Mouse (Mus musculus) hindbrain, embryonic 16.5 days (tissue): ENCODE results near the gene Ceacam11. TPM values are rescaled to one million over a fixed set of nuclear protein-coding genes. Genes with fewer than 3 reads are reported as not detected.
"Not testable (repeated sequence)": the region's sequence is repeated elsewhere in the genome, so short reads cannot be mapped to it uniquely, and the experiment has no call there.

Experiments used
- ATAC-seq: fragments of 200-750 bp; cut with Nextera tagmentation; 2 replicates; pipeline ENCODE4 v1.8.0; 2017; ENCODE audit warnings: moderate TSS enrichment, moderate library complexity
- H3K27ac ChIP-seq: fragments of 300-500 bp; sonication (generic); 2 replicates; pipeline ENCODE4 v1.5.1; 2014; ENCODE audit warnings: low read depth, mild to moderate bottlenecking, control low read depth, low read length, moderate library complexity
- H3K27me3 ChIP-seq: fragments of 300-500 bp; sonication (generic); replicated peaks from 2 replicates; pipeline ENCODE4 v1.6.1; 2014; ENCODE audit warnings: low read length; ENCODE audit not compliant: control insufficient read depth, insufficient read depth
- H3K36me3 ChIP-seq: fragments of 300-500 bp; sonication (generic); 2 replicates; pipeline ENCODE4 v1.6.1; 2014; ENCODE audit warnings: mild to moderate bottlenecking, low read length, moderate library complexity, mixed read lengths; ENCODE audit not compliant: control insufficient read depth, insufficient read depth
- H3K4me1 ChIP-seq: fragments of 300-500 bp; sonication (generic); 2 replicates; pipeline ENCODE4 v1.6.1; 2014; ENCODE audit warnings: low read depth, low read length; ENCODE audit not compliant: control insufficient read depth, insufficient read depth
- H3K4me2 ChIP-seq: fragments of 300-500 bp; sonication (generic); 2 replicates; pipeline ENCODE4 v1.6.1; 2014; ENCODE audit warnings: mild to moderate bottlenecking, low read length, control low read depth, moderate library complexity
- H3K4me3 ChIP-seq: fragments of 300-500 bp; sonication (generic); 2 replicates; pipeline ENCODE4 v1.5.1; 2014; ENCODE audit warnings: mild to moderate bottlenecking, low read length, control low read depth, moderate library complexity
- H3K9ac ChIP-seq: fragments of 300-500 bp; sonication (generic); 2 replicates; pipeline ENCODE4 v1.6.1; 2014; ENCODE audit warnings: low read depth, mild to moderate bottlenecking, control low read depth, low read length, moderate library complexity
- H3K9me3 ChIP-seq: fragments of 300-500 bp; sonication (generic); 2 replicates; pipeline ENCODE4 v1.6.1; 2014; ENCODE audit warnings: mild to moderate bottlenecking, low read length, moderate library complexity; ENCODE audit not compliant: control insufficient read depth
- whole genome bisulfite sequencing: fragments of 180-500 bp; shearing (Covaris S2); extraction: QIAGEN DNeasy Blood & Tissue Kit; methylation state at CpG from one replicate; pipeline ENCODE4 v1.1.7; 2014; 5-methylcytosine and 5-hydroxymethylcytosine counted together
- microRNA-seq: library from miRNA; unstranded; fragments of <30 nt; microRNA quantifications from one replicate; pipeline ENCODE4, GENCODE M21; 2017
- polyA plus RNA-seq: library from polyadenylated mRNA; unstranded; fragments of >200 nt; fragmentation: Nextera tagmentation; extraction: Ambion mirVana; gene quantifications from 2 replicates; pipeline ENCODE4 v1.2.1, GENCODE M21; 2015

Ceacam11 gene
- polyA plus RNA-seq: not detected in 2 replicates

DNA sequence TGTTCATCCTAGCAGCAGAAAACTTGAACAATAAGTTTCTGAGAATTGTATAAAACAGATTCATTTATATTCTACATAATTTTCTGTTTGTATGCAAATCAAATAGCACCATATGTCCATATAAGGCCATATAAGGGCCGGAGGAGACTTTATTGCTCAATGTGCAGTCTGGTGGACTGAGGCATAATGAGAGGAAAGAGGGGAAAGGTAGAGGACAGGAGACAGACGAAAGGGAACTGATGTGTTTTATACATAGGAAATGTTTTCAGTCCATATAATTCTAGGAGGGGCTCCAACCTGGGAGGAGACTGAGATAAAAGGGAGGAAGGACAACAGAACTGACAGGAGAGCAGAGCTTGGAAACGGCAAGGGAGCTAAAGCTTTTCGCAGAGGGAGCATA lies at the start of gene Ceacam11:
Gene Ceacam11 (plus strand): TSS at position 301 of the 400 bp plus-strand sequence.
- Histone ChIP-seq H3K4me3 (no peak within 1 kb of the TSS), H3K27me3 (no peaks in the 10 kb centered on the region), H3K4me2 (no peak within 1 kb of the TSS), H3K4me1 (no peaks in the 10 kb centered on the region), H3K36me3 (no peaks in the 10 kb centered on the region), H3K9me3 (peaks cover 30% of the 10 kb centered on the region), H3K27ac (no peak within 1 kb of the TSS), H3K9ac (no peak within 1 kb of the TSS)
- 78% methylated on average over 4 of the region's 4 CpGs for WGBS
- no peak for ATAC-seq

- not testable (repeated sequence) for H3K4me1 ChIP-seq, H3K4me3 ChIP-seq, H3K27ac ChIP-seq, ATAC-seq, H3K9ac ChIP-seq, H3K9me3 ChIP-seq, H3K36me3 ChIP-seq, H3K27me3 ChIP-seq, H3K4me2 ChIP-seq
- 87% methylated on average over 1 of the region's 1 CpGs for WGBS
These were observed 29.2 kb downstream of the Ceacam11 start for GRCm38 (mm10) chr7:18001131-18001530.

GRCm38 (mm10) chr7:18009589-18009988 lies 37.7 kb downstream of the Ceacam11 start, which contains the start of gene Ceacam13:
Gene Ceacam13 (plus strand): TSS chr7:18009889.
- no peak within 1 kb of the TSS for H3K27ac ChIP-seq
- no peaks in the 10 kb centered on the region for H3K27me3 ChIP-seq
- no peak within 1 kb of the TSS for H3K4me2 ChIP-seq
- no peaks in the 10 kb centered on the region for H3K4me1 ChIP-seq
- H3K9me3 ChIP-seq: peaks cover 19% of the 10 kb centered on the region
- H3K4me3 ChIP-seq: no peak within 1 kb of the TSS
- H3K36me3 ChIP-seq: no peaks in the 10 kb centered on the region
- WGBS: 87% methylated on average over 4 of the region's 4 CpGs
- H3K9ac ChIP-seq: no peak within 1 kb of the TSS
- ATAC-seq: no peak

Small RNAs within 50 kb of the gene (microRNA-seq; reads per million reads assigned to microRNA genes)
- gene Gm22414: not detected

Other genes with a start within 250 kb of the Ceacam11 start
- gene Ceacam14, start 159.5 kb upstream of the Ceacam11 start, polyA plus RNA-seq: not detected in 2 replicates
- gene Gm5155, start 100.4 kb upstream of the Ceacam11 start, polyA plus RNA-seq: not detected in 2 replicates
- not detected in 2 replicates for gene Ceacam13, start 37.8 kb downstream of the Ceacam11 start, polyA plus RNA-seq
- gene Ceacam12, start 93.8 kb downstream of the Ceacam11 start, polyA plus RNA-seq: not detected in 2 replicates
- gene Igfl3, start 204.4 kb downstream of the Ceacam11 start, polyA plus RNA-seq: not detected in 2 replicates